Mouse (Mus musculus): ENCODE measurements around the gene Best2.

Gene Best2

GRCm38 (mm10) chr8:85014431-85014830, at the start of gene Best2:
TSS of gene Best2 (minus strand) at chr8:85014531.
- TF ChIP-seq GATA4 (IDR thresholded peaks at IDR 0.05; ENCODE audit: insufficient replicate concordance, low read length), result no peak

- peak; percentile 84 for TF ChIP-seq GATA4 (IDR thresholded peaks at IDR 0.05; ENCODE audit: insufficient replicate concordance, low read length)
These were observed 48.3 kb upstream of the Best2 start for GRCm38 (mm10) chr8:85062603-85063002.

GRCm38 (mm10) chr8:85059879-85060616, 45.7 kb upstream of the Best2 start, which contains the start of gene Fbxw9:
TSS of gene Fbxw9 (plus strand) at chr8:85060055.
- no peak for TF ChIP-seq GATA4 (IDR thresholded peaks at IDR 0.05; ENCODE audit: insufficient replicate concordance, low read length)

- no peak for TF ChIP-seq GATA4 (IDR thresholded peaks at IDR 0.05; ENCODE audit: insufficient replicate concordance, low read length)
These were observed 43.0 kb upstream of the Best2 start for GRCm38 (mm10) chr8:85057367-85057766.

GRCm38 (mm10) chr8:85043619-85044018, 29.3 kb upstream of the Best2 start:
- TF ChIP-seq GATA4 (IDR thresholded peaks at IDR 0.05; ENCODE audit: insufficient replicate concordance, low read length), result no peak

GRCm38 (mm10) chr8:85037681-85038531, 23.6 kb upstream of the Best2 start:
- no peak for TF ChIP-seq GATA4 (IDR thresholded peaks at IDR 0.05; ENCODE audit: insufficient replicate concordance, low read length)

- TF ChIP-seq GATA4 (IDR thresholded peaks at IDR 0.05; ENCODE audit: insufficient replicate concordance, low read length), result no peak
These were observed 23.0 kb upstream of the Best2 start for GRCm38 (mm10) chr8:85037366-85037680.

- no peak for TF ChIP-seq GATA4 (IDR thresholded peaks at IDR 0.05; ENCODE audit: insufficient replicate concordance, low read length)
These were observed 22.5 kb upstream of the Best2 start, which contains the start of gene Tnpo2 for GRCm38 (mm10) chr8:85036718-85037365. TSS of gene Tnpo2 (plus strand) at chr8:85036915.

GRCm38 (mm10) chr8:85036381-85036717, 22.0 kb upstream of the Best2 start:
- no peak for TF ChIP-seq GATA4 (IDR thresholded peaks at IDR 0.05; ENCODE audit: insufficient replicate concordance, low read length)

GRCm38 (mm10) chr8:85035728-85036310, 21.5 kb upstream of the Best2 start:
- TF ChIP-seq GATA4 (IDR thresholded peaks at IDR 0.05; ENCODE audit: insufficient replicate concordance, low read length), result no peak

- no peak for TF ChIP-seq GATA4 (IDR thresholded peaks at IDR 0.05; ENCODE audit: insufficient replicate concordance, low read length)
These were observed 20.9 kb upstream of the Best2 start for GRCm38 (mm10) chr8:85035165-85035727.

- TF ChIP-seq GATA4 (IDR thresholded peaks at IDR 0.05; ENCODE audit: insufficient replicate concordance, low read length), result no peak
These were observed 20.4 kb upstream of the Best2 start for GRCm38 (mm10) chr8:85034764-85035163.

- no peak for TF ChIP-seq GATA4 (IDR thresholded peaks at IDR 0.05; ENCODE audit: insufficient replicate concordance, low read length)
These were observed 19.5 kb upstream of the Best2 start for GRCm38 (mm10) chr8:85033867-85034266.

GRCm38 (mm10) chr8:85032622-85033311, 18.4 kb upstream of the Best2 start:
- no peak for TF ChIP-seq GATA4 (IDR thresholded peaks at IDR 0.05; ENCODE audit: insufficient replicate concordance, low read length)
